Mouse (Mus musculus) stomach, postnatal 0 days (tissue): Measurements from ENCODE around the gene Skap2. TPM values are rescaled to one million over a fixed set of nuclear protein-coding genes. Genes with fewer than 3 reads are reported as not detected.

Experiments
- ATAC-seq: fragments of 200-750 bp; cut with Nextera tagmentation; 2 replicates; pipeline ENCODE4 v1.8.0; 2017; ENCODE audit not compliant: low FRiP score, low TSS enrichment
- DNase-seq: peaks from one replicate; pipeline ENCODE4 v3.0.0-alpha.2; 2016; ENCODE audit warnings: low spot score
- H3K27ac ChIP-seq: fragments of 300-500 bp; sonication (generic); replicated peaks from 2 replicates; pipeline ENCODE4 v1.5.1; 2014; ENCODE audit warnings: mild to moderate bottlenecking, control low read depth
- H3K27me3 ChIP-seq: fragments of 300-500 bp; sonication (generic); 2 replicates; pipeline ENCODE4 v1.6.1; 2014; ENCODE audit warnings: low read length; ENCODE audit not compliant: control insufficient read depth, insufficient read depth
- H3K36me3 ChIP-seq: fragments of 300-500 bp; sonication (generic); 2 replicates; pipeline ENCODE4 v1.6.1; 2014; ENCODE audit warnings: low read length, mixed read lengths; ENCODE audit not compliant: control insufficient read depth, insufficient read depth
- H3K4me1 ChIP-seq: fragments of 300-500 bp; sonication (generic); replicated peaks from 2 replicates; pipeline ENCODE4 v1.6.1; 2014; ENCODE audit warnings: antibody characterized with exemption; ENCODE audit not compliant: control insufficient read depth, insufficient read depth
- H3K4me2 ChIP-seq: fragments of 300-500 bp; sonication (generic); replicated peaks from 2 replicates; pipeline ENCODE4 v1.6.1; 2014; ENCODE audit warnings: low read depth, mild to moderate bottlenecking, control low read depth, moderate library complexity
- H3K4me3 ChIP-seq: fragments of 300-500 bp; sonication (generic); 2 replicates; pipeline ENCODE4 v1.5.1; 2014; ENCODE audit warnings: low read depth, low read length, control low read depth
- H3K9ac ChIP-seq: fragments of 300-500 bp; sonication (generic); 2 replicates; pipeline ENCODE4 v1.6.1; 2014; ENCODE audit warnings: mild to moderate bottlenecking, low read length, control low read depth, mixed read lengths
- H3K9me3 ChIP-seq: fragments of 300-500 bp; sonication (generic); 2 replicates; pipeline ENCODE4 v1.6.1; 2016; ENCODE audit warnings: low read length; ENCODE audit not compliant: control insufficient read depth
- CTCF ChIP-seq: IDR thresholded peaks from 2 replicates; pipeline ENCODE4 v1.5.1; 2016; ENCODE audit warnings: antibody characterized with exemption, low read depth, mild to moderate bottlenecking, moderate library complexity
- EP300 ChIP-seq: optimal IDR thresholded peaks from 2 replicates; pipeline ENCODE3; 2016; ENCODE audit warnings: antibody characterized with exemption
- WGBS: fragments of 180-500 bp; shearing (Covaris S2); extraction: QIAGEN DNeasy Blood & Tissue Kit; methylation state at CpG from one replicate; pipeline ENCODE4 v1.1.7; 2014; 5-methylcytosine and 5-hydroxymethylcytosine counted together
- polyA plus RNA-seq: library from polyadenylated mRNA; unstranded; fragments of >200 nt; fragmentation: Nextera tagmentation; extraction: Ambion mirVana; gene quantifications from 2 replicates; pipeline ENCODE4 v1.2.1, GENCODE M21; 2015

The Skap2 gene
- polyA plus RNA-seq, 1 experiment from 2014 or later = 27.3 TPM

GRCm38 (mm10) chr6:51956048-51956792 lies 56.1 kb downstream of the Skap2 start:
- H3K9ac ChIP-seq = no peak overlapping the region
- no peaks in the 10 kb centered on the region for H3K9me3 ChIP-seq
- H3K36me3 ChIP-seq = no peaks in the 10 kb centered on the region
- no peak for ATAC-seq
- H3K4me3 ChIP-seq = no peak overlapping the region
- no peak overlapping the region for H3K4me2 ChIP-seq
- no peaks in the 10 kb centered on the region for H3K27me3 ChIP-seq
- 47% methylated on average over 4 of the region's 4 CpGs for WGBS
- no peak for DNase-seq
- no peak overlapping the region for H3K27ac ChIP-seq
- TF ChIP-seq CTCF (no peak), EP300 (no peak)
- H3K4me1 ChIP-seq = no peaks in the 10 kb centered on the region

DNA sequence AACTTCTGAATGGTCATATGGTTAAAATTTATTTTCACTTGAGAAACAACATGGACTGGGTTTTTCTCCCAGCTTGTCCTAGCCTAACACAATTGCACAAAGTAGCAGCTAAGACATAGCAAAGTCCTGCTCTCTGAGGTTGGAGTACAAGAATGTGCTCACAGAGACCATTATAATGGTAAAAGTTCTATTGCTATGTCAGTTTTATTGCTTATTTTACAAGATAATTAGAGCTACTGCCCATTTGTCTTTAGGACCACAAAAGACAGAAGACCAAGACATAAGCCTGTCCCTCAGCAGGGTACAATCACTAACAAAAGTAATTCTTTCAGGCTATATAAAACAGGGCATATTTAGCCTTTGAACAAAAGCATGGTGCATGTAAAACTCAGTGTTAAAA lies 64.7 kb downstream of the Skap2 start:
- no peak for TF ChIP-seq CTCF
- TF ChIP-seq EP300 = no peak
- ATAC-seq (no peak), DNase-seq (no peak)
- Histone ChIP-seq H3K27me3 (no peaks in the 10 kb centered on the region), H3K9me3 (no peaks in the 10 kb centered on the region), H3K4me3 (no peak overlapping the region), H3K27ac (no peak overlapping the region), H3K4me2 (no peak overlapping the region), H3K9ac (no peak overlapping the region), H3K36me3 (no peaks in the 10 kb centered on the region), H3K4me1 (no peaks in the 10 kb centered on the region)

- no peak overlapping the region for H3K9ac ChIP-seq
- DNase-seq = no peak
- 84% methylated on average over 2 of the region's 2 CpGs for WGBS
These were observed 67.4 kb downstream of the Skap2 start for GRCm38 (mm10) chr6:51944916-51945315.

DNA sequence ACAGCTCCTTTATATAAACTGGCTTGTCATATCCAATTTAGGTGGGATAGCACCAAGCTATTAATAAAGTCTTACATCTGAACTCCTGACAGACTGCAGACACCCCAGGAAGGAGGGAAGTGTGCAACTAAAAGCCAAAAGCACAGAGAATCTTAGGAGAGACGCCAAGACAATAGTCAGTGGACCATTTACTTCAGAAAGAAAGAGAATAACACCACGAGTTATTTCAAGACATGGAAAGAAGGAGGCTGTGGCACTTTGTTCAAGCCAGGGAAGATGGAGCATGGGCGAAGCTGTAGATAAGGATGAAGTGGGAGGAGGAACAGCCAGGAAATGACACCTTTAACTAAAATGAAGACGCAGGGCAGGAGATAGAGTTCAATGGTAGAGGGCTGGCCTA lies 78.4 kb downstream of the Skap2 start:
- 58% methylated on average over 4 of the region's 4 CpGs for WGBS
- H3K27me3 ChIP-seq = no peaks in the 10 kb centered on the region
- no peak overlapping the region for H3K27ac ChIP-seq
- no peaks in the 10 kb centered on the region for H3K36me3 ChIP-seq
- TF ChIP-seq CTCF = no peak
- no peak for TF ChIP-seq EP300
- H3K4me2 ChIP-seq = no peak overlapping the region
- ATAC-seq (no peak), DNase-seq (no peak)
- H3K4me1 ChIP-seq = no peaks in the 10 kb centered on the region
- H3K9me3 ChIP-seq = no peaks in the 10 kb centered on the region
- no peak overlapping the region for H3K4me3 ChIP-seq
- no peak overlapping the region for H3K9ac ChIP-seq

More at GRCm38 (mm10) chr6:51944916-51945315, 67.4 kb downstream of the Skap2 start:
- H3K9me3 ChIP-seq = no peaks in the 10 kb centered on the region
- no peak overlapping the region for H3K27ac ChIP-seq
- no peak overlapping the region for H3K4me2 ChIP-seq
- no peak for ATAC-seq
- H3K4me3 ChIP-seq = no peak overlapping the region
- no peaks in the 10 kb centered on the region for H3K36me3 ChIP-seq
- TF ChIP-seq CTCF (no peak), EP300 (no peak)
- no peaks in the 10 kb centered on the region for H3K4me1 ChIP-seq
- H3K27me3 ChIP-seq = no peaks in the 10 kb centered on the region

DNA sequence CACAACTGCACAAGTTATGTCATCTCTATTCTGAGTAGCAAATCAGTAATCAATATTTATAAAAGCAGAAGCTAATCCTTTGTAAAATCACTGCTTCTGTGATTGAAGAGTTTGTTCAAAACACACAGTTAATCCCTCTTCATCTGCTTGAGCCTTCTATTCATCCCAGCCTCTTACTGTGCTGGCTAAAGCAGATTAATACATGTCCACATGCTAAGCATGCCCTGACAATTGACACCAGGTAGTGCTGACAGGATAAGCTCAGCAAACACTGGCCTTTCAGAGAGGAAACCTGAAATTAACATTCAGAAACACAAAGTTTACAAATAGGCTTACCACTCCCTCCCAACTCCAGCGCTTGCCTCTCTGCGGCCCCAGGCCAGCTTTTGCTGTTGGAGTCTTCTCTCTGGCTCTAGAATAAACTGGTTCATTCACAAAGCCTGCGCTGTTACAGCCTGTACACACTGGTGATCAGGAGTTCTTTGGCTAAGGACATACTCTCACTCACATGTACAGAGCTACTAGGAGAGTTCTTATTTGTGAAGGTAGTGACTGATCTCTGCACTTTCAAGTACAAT lies 79.2 kb downstream of the Skap2 start:
- H3K9me3 ChIP-seq = no peaks in the 10 kb centered on the region
- H3K4me3 ChIP-seq = no peak overlapping the region
- no peaks in the 10 kb centered on the region for H3K27me3 ChIP-seq
- no peak for DNase-seq
- no peak overlapping the region for H3K9ac ChIP-seq
- H3K36me3 ChIP-seq = no peaks in the 10 kb centered on the region
- ATAC-seq = no peak
- H3K27ac ChIP-seq = no peak overlapping the region
- H3K4me1 ChIP-seq = no peaks in the 10 kb centered on the region
- TF ChIP-seq CTCF (no peak), EP300 (no peak)
- WGBS = 22% methylated on average over 3 of the region's 3 CpGs
- H3K4me2 ChIP-seq = no peak overlapping the region

DNA sequence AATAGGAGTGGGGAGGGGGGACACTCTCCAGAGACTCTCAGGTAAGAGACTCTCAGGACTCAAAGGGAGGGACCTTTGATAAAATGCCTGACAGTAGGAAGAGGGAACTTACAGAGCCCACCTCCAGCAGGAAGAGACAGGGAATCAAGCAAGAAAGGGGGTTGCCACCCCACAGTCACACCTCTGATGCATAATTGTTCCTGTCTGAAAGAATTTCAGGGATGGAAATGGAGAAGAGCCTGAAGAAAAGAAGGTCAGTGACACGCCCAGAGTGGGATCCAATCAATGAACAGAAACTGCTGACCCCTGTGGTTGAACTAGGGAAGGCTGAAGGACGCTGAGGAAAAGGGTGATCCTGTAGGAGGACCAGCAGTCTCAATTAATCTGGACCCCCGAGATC lies 85.2 kb downstream of the Skap2 start:
- no peaks in the 10 kb centered on the region for H3K9me3 ChIP-seq
- 74% methylated on average over 3 of the region's 3 CpGs for WGBS
- H3K27ac ChIP-seq = no peak overlapping the region
- DNase-seq = no peak
- no peak overlapping the region for H3K4me3 ChIP-seq
- no peak for TF ChIP-seq EP300
- TF ChIP-seq CTCF = no peak
- no peak overlapping the region for H3K9ac ChIP-seq
- no peaks in the 10 kb centered on the region for H3K36me3 ChIP-seq
- H3K4me2 ChIP-seq = no peak overlapping the region
- H3K27me3 ChIP-seq = no peaks in the 10 kb centered on the region
- no peak for ATAC-seq
- no peaks in the 10 kb centered on the region for H3K4me1 ChIP-seq
